Mouse (Mus musculus): Measurements from ENCODE around the gene Wdr83. TPM values are rescaled to one million over a fixed set of nuclear protein-coding genes. Genes with fewer than 3 reads are reported as not detected.
A peak's percentile ranks its signal among the peaks of the same experiment; 100 is the strongest.

The Wdr83 gene
- polyA plus RNA-seq, 1 experiment from 2014 or later: 44.7 TPM

DNA sequence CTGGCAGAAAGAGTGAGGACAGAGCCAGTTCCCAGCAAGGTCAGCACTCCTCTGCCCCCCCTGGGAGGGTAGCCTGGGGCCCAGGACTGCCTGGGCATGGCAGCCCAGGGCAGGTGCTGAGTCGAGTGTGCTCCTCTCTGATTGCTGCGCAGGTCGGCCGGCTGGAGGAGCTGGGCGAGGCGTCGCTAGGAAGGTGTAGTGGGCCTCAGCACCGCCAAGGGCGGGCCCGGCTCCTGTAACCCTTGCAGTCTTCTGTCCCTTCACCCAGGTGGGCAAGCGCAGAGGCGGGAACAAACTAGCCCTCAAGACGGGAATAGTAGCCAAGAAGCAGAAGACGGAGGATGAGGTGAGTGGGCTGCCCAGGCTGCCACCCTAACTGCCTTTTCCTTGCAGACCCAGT, 51.8 kb downstream of the Wdr83 start:
- Histone ChIP-seq H3K4me3 (0 out of 2 replicates have a peak overlapping the region, but pooled peaks have one; percentile 92), H3K9me3 (no peaks in the 10 kb centered on the region), H3K27me3 (no peaks in the 10 kb centered on the region), H3K4me2 (peak overlapping the region; percentile 90; the same call in 1 of the 2 replicates), H3K9ac (peak overlapping the region; percentile 99; the same call in 1 of the 2 replicates), H3K4me1 (peaks cover 35% of the 10 kb centered on the region), H3K36me3 (peaks cover 42% of the 10 kb centered on the region), H3K27ac (no peak overlapping the region)
- WGBS: 77% methylated on average over 14 of the region's 14 CpGs
- ATAC-seq (ENCODE audit: borderline replicate concordance, extremely low read depth, low FRiP score, low TSS enrichment): no peak

DNA sequence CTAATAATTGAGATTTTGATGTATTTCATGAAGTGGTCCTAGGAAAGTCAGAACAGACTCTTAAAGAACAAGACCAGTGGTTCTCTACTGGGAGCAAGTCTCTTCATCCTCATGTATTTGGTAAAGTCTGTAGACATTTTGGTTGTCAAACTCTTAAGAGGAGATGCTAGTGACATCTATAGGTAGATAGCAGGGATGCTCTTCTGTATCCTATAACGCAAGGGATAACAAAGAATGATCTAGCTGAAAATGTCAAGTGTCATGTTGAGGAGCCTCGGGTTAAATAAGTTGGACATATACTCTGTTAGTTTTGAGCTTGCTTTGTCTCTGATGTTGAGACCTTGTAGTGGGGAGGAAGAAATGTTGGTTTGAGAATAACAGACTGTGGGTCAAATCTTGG, 53.2 kb downstream of the Wdr83 start:
- 8% methylated on average over 2 of the region's 2 CpGs for WGBS
- Histone ChIP-seq H3K4me3 (peak overlapping the region; percentile 92), H3K27ac (no peak overlapping the region), H3K9me3 (no peaks in the 10 kb centered on the region), H3K36me3 (peaks cover 46% of the 10 kb centered on the region), H3K4me1 (peaks cover 37% of the 10 kb centered on the region), H3K4me2 (peak overlapping the region; percentile 90), H3K9ac (peak overlapping the region; percentile 99), H3K27me3 (no peaks in the 10 kb centered on the region)
- no peak for ATAC-seq (ENCODE audit: borderline replicate concordance, extremely low read depth, low FRiP score, low TSS enrichment)

DNA sequence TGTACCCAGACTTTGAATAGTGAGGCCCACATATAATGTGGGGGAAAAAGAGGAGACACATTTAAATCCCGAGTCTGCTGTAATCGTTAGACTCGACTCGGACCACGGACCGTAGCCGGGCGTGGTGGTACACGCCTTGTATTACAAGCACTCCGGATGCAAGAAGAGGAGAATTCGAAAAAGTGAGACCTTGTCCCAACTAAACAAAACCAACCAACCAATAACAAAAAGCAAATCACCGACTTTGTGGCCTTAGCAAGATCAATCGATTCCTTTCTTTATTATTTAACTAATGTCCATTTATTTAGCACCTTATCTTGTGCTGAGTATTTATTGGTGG, 53.6 kb downstream of the Wdr83 start:
- peaks cover 37% of the 10 kb centered on the region for H3K4me1 ChIP-seq
- peak overlapping the region; percentile 92 for H3K4me3 ChIP-seq
- no peaks in the 10 kb centered on the region for H3K9me3 ChIP-seq
- peak overlapping the region; percentile 91 for H3K27ac ChIP-seq
- peak overlapping the region; percentile 99 for H3K9ac ChIP-seq
- no peak for ATAC-seq (ENCODE audit: borderline replicate concordance, extremely low read depth, low FRiP score, low TSS enrichment)
- no peaks in the 10 kb centered on the region for H3K27me3 ChIP-seq
- H3K36me3 ChIP-seq: peaks cover 46% of the 10 kb centered on the region
- WGBS: under 1% methylated on average over 13 of the region's 13 CpGs
- H3K4me2 ChIP-seq: peak overlapping the region; percentile 90

DNA sequence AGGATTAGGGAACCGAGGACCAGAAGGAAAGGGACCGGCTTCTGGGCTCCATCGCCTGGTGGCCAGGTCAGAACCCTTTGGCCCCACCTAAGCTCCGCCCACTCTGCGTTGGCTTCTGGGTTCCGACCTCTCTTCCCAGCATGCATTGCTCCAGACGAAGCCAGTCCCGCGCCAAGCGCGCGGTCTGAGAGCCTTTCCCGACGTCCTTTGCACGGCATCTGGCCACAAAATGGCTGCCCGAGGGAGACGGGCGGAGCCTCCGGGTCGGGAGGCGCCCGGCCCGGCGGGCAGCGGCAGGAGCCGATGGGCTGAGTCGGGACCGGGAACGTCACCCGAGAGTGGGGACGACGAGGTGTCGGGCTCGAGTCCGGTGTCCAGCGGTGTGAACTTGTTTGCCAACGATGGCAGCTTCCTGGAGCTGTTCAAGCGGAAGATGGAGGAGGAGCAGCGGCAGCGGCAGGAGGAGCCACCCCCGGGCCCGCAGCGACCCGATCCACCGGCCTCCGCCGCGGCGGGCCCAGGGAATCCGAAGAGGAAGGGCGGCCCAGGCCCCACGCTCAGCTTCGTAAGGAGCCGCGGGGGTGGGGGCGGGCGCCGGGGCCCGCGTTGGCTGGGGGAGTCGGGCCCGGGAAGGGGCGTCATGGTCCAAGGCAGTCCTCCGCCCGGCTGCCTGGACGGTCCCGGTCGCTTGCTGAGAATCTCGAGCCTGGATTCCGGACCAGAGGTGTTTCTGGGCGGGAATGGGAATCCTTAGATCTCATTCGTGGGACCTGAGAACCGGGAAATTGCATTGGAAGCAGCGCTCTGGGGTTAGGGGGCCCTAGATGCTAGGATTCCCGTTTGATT, 54.2 kb downstream of the Wdr83 start, which contains the start of gene Trir:
TSS of gene Trir (plus strand) at position 154 of the 846 bp plus-strand sequence.
- under 1% methylated on average over 71 of the region's 75 CpGs for WGBS

DNA sequence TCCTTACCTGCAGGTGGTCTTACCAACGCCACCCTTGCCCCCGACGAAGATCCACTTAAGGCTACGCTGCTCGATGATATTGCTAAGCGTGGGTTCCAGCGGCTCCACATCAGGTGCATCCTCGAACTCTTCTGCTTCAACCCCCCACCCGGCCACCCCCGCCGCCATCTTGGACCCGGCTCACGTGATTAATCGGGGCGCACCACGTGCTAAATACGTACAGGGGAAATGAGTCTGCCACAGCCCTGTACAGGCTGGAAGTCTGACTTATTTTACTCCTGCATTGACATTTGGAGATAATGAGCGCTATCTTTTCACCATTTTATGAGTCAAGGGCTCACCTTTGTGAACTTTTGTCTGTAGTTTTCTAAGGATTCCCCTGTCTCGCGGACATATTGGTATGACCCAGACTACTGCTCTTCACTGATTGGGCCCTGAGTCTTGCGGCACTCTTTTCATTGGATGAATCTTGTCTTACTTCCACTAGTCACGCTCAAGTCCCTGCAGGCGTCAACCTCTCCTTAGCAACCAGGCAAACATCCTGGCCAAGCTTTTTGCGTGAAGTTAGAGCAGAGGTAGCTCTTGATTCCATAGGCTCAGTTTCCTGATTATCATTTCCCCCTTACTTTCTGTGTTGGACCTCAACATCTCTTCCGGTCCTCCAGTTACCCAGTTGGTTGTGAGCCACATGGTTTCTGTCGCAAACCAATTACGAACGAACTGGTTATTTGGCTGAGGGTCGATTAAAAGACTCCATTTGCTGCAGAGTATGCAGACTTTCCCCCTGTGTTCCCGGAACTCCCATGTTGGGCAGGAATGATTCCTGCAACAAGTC, 55.8 kb downstream of the Wdr83 start, which contains the start of gene Asna1:
TSS of gene Asna1 (minus strand) at position 184 of the 835 bp plus-strand sequence.
- Histone ChIP-seq H3K4me1 (peaks cover 37% of the 10 kb centered on the region), H3K9ac (peak within 1 kb of the TSS; percentile 80), H3K4me3 (peak within 1 kb of the TSS; percentile 95), H3K27ac (peak within 1 kb of the TSS; percentile 91), H3K4me2 (peak within 1 kb of the TSS; percentile 90), H3K27me3 (no peaks in the 10 kb centered on the region), H3K36me3 (peaks cover 45% of the 10 kb centered on the region), H3K9me3 (no peaks in the 10 kb centered on the region)
- 5% methylated on average over 30 of the region's 30 CpGs for WGBS
- ATAC-seq (ENCODE audit: borderline replicate concordance, extremely low read depth, low FRiP score, low TSS enrichment): peak; percentile 89

More for the DNA sequence above, 54.2 kb downstream of the Wdr83 start, which contains the start of gene Trir:
- H3K27me3 ChIP-seq: no peaks in the 10 kb centered on the region
- peak; percentile 85 for ATAC-seq (ENCODE audit: borderline replicate concordance, extremely low read depth, low FRiP score, low TSS enrichment)
- H3K36me3 ChIP-seq: peaks cover 46% of the 10 kb centered on the region
- peak within 1 kb of the TSS; percentile 90 for H3K4me2 ChIP-seq
- H3K4me3 ChIP-seq: peak within 1 kb of the TSS; percentile 95
- H3K9ac ChIP-seq: peak within 1 kb of the TSS; percentile 99
- peak within 1 kb of the TSS; percentile 91 for H3K27ac ChIP-seq
- peaks cover 37% of the 10 kb centered on the region for H3K4me1 ChIP-seq
- H3K9me3 ChIP-seq: no peaks in the 10 kb centered on the region

Small RNA genes lying within 50 kb of the gene (microRNA-seq; reads per million reads assigned to microRNA genes)
- gene Gm23388 (0.74 reads per million), gene Mir7070 (not detected)

Other genes with a start within 250 kb of the Wdr83 start
- 43.4 and 47.0 TPM in 2 replicates for gene Gadd45gip1, start 249.8 kb downstream of the Wdr83 start, polyA plus RNA-seq (2015; fragmentation: Nextera tagmentation; extraction: Ambion mirVana)
- 112 and 127 TPM in 2 replicates for gene Rad23a, start 240.6 kb downstream of the Wdr83 start, polyA plus RNA-seq (2015; fragmentation: Nextera tagmentation; extraction: Ambion mirVana)
- 1,037 and 1,080 TPM in 2 replicates for gene Calr, start 234.4 kb downstream of the Wdr83 start, polyA plus RNA-seq (2015; fragmentation: Nextera tagmentation; extraction: Ambion mirVana)
- 96.9 and 98.9 TPM in 2 replicates for gene Farsa, start 224.3 kb downstream of the Wdr83 start, polyA plus RNA-seq (2015; fragmentation: Nextera tagmentation; extraction: Ambion mirVana)
- 69.6 and 72.1 TPM in 2 replicates for gene Syce2, start 209.2 kb downstream of the Wdr83 start, polyA plus RNA-seq (2015; fragmentation: Nextera tagmentation; extraction: Ambion mirVana)
- 34.9 and 35.7 TPM in 2 replicates for gene Gcdh, start 187.4 kb downstream of the Wdr83 start, polyA plus RNA-seq (2015; fragmentation: Nextera tagmentation; extraction: Ambion mirVana)
- gene Klf1, start 179.4 kb downstream of the Wdr83 start, polyA plus RNA-seq (2015; fragmentation: Nextera tagmentation; extraction: Ambion mirVana): 1.6 and 3.1 TPM in 2 replicates
- 14.8 and 15.4 TPM in 2 replicates for gene Dnase2a, start 172.7 kb downstream of the Wdr83 start, polyA plus RNA-seq (2015; fragmentation: Nextera tagmentation; extraction: Ambion mirVana)
- gene Mast1, start 143.9 kb downstream of the Wdr83 start, polyA plus RNA-seq (2015; fragmentation: Nextera tagmentation; extraction: Ambion mirVana): 0.49 TPM in 2 replicates
- 0.12 and 0.13 TPM in 2 replicates for gene Rtbdn, start 134.3 kb downstream of the Wdr83 start, polyA plus RNA-seq (2015; fragmentation: Nextera tagmentation; extraction: Ambion mirVana)
- not detected in 2 replicates for gene Gm49661, start 111.9 kb downstream of the Wdr83 start, polyA plus RNA-seq (2015; fragmentation: Nextera tagmentation; extraction: Ambion mirVana)
- gene Prdx2, start 111.7 kb downstream of the Wdr83 start, polyA plus RNA-seq (2015; fragmentation: Nextera tagmentation; extraction: Ambion mirVana): 727 and 733 TPM in 2 replicates
- gene Rnaseh2a, start 111.5 kb downstream of the Wdr83 start, polyA plus RNA-seq (2015; fragmentation: Nextera tagmentation; extraction: Ambion mirVana): 114 and 120 TPM in 2 replicates
- 17.4 and 20.5 TPM in 2 replicates for gene Junb, start 102.6 kb downstream of the Wdr83 start, polyA plus RNA-seq (2015; fragmentation: Nextera tagmentation; extraction: Ambion mirVana)
- 23.2 and 23.9 TPM in 2 replicates for gene Hook2, start 90.7 kb downstream of the Wdr83 start, polyA plus RNA-seq (2015; fragmentation: Nextera tagmentation; extraction: Ambion mirVana)
- not detected in 2 replicates for gene Best2, start 66.8 kb downstream of the Wdr83 start, polyA plus RNA-seq (2015; fragmentation: Nextera tagmentation; extraction: Ambion mirVana)
- 124 and 128 TPM in 2 replicates for gene Asna1, start 56.0 kb downstream of the Wdr83 start, polyA plus RNA-seq (2015; fragmentation: Nextera tagmentation; extraction: Ambion mirVana)
- gene Trir, start 54.5 kb downstream of the Wdr83 start, polyA plus RNA-seq (2015; fragmentation: Nextera tagmentation; extraction: Ambion mirVana): 107 and 118 TPM in 2 replicates
- 29.1 and 32.3 TPM in 2 replicates for gene Tnpo2, start 44.4 kb downstream of the Wdr83 start, polyA plus RNA-seq (2015; fragmentation: Nextera tagmentation; extraction: Ambion mirVana)
- gene Fbxw9, start 21.3 kb downstream of the Wdr83 start, polyA plus RNA-seq (2015; fragmentation: Nextera tagmentation; extraction: Ambion mirVana): 27.9 and 28.4 TPM in 2 replicates
- gene Gm5741, start 13.3 kb downstream of the Wdr83 start, polyA plus RNA-seq (2015; fragmentation: Nextera tagmentation; extraction: Ambion mirVana): not detected in 2 replicates
- gene Dhps, start 9.5 kb downstream of the Wdr83 start, polyA plus RNA-seq (2015; fragmentation: Nextera tagmentation; extraction: Ambion mirVana): 54.4 and 56.8 TPM in 2 replicates
- gene Wdr83os, start 566 bp downstream of the Wdr83 start, polyA plus RNA-seq (2015; fragmentation: Nextera tagmentation; extraction: Ambion mirVana): 140 and 145 TPM in 2 replicates
- gene Man2b1, start 2.0 kb upstream of the Wdr83 start, polyA plus RNA-seq (2015; fragmentation: Nextera tagmentation; extraction: Ambion mirVana): 35.9 and 40.1 TPM in 2 replicates
- gene Zfp791, start 41.8 kb upstream of the Wdr83 start, polyA plus RNA-seq (2015; fragmentation: Nextera tagmentation; extraction: Ambion mirVana): 2.9 and 3.0 TPM in 2 replicates
- gene Cks1brt, start 70.6 kb upstream of the Wdr83 start, polyA plus RNA-seq (2015; fragmentation: Nextera tagmentation; extraction: Ambion mirVana): not detected in 2 replicates
- not detected in 2 replicates for gene Olfr371, start 144.7 kb upstream of the Wdr83 start, polyA plus RNA-seq (2015; fragmentation: Nextera tagmentation; extraction: Ambion mirVana)
- gene Orc6, start 218.3 kb upstream of the Wdr83 start, polyA plus RNA-seq (2015; fragmentation: Nextera tagmentation; extraction: Ambion mirVana): 110 and 112 TPM in 2 replicates
- gene Vps35, start 218.5 kb upstream of the Wdr83 start, polyA plus RNA-seq (2015; fragmentation: Nextera tagmentation; extraction: Ambion mirVana): 144 and 149 TPM in 2 replicates